Mouse (Mus musculus): ENCODE results near the gene Atp13a5. TPM values are rescaled to one million over a fixed set of nuclear protein-coding genes. Genes with fewer than 3 reads are reported as not detected.

The Atp13a5 gene
- not detected in 2 replicates for polyA plus RNA-seq (2012; ENCODE audit: insufficient read depth, insufficient read length, missing spikeins)

GRCm38 (mm10) chr16:29378458-29378857 is at the start of gene Atp13a5:
Atp13a5 (minus strand) TSS chr16:29378732.
- H3K4me1 ChIP-seq (ENCODE audit: control insufficient read depth, insufficient read depth, low read length), result no peaks in the 10 kb centered on the region
- TF ChIP-seq CTCF (IDR thresholded peaks at IDR 0.05; ENCODE audit: low read depth, low read length) (no peak), POLR2A (IDR thresholded peaks at IDR 0.05; ENCODE audit: borderline replicate concordance, low read depth, low read length) (no peak)
- H3K4me3 ChIP-seq (ENCODE audit: insufficient read depth, low read length), result no peak within 1 kb of the TSS
- H3K27ac ChIP-seq (ENCODE audit: insufficient read depth, low read depth, low read length), result no peak within 1 kb of the TSS

GRCm38 (mm10) chr16:29414822-29415221 is 36.3 kb upstream of the Atp13a5 start:
- H3K27ac ChIP-seq (ENCODE audit: insufficient read depth, low read depth, low read length), result no peak overlapping the region
- TF ChIP-seq POLR2A (IDR thresholded peaks at IDR 0.05; ENCODE audit: borderline replicate concordance, low read depth, low read length) (no peak), CTCF (IDR thresholded peaks at IDR 0.05; ENCODE audit: low read depth, low read length) (no peak)
- H3K4me1 ChIP-seq (ENCODE audit: control insufficient read depth, insufficient read depth, low read length), result no peaks in the 10 kb centered on the region
- H3K4me3 ChIP-seq (ENCODE audit: insufficient read depth, low read length), result no peak overlapping the region

- Histone ChIP-seq H3K27ac (ENCODE audit: insufficient read depth, low read depth, low read length) (no peak overlapping the region), H3K4me3 (ENCODE audit: insufficient read depth, low read length) (no peak overlapping the region), H3K4me1 (ENCODE audit: control insufficient read depth, insufficient read depth, low read length) (no peaks in the 10 kb centered on the region)
- TF ChIP-seq POLR2A (IDR thresholded peaks at IDR 0.05; ENCODE audit: borderline replicate concordance, low read depth, low read length), result no peak
- no peak for TF ChIP-seq CTCF (IDR thresholded peaks at IDR 0.05; ENCODE audit: low read depth, low read length)
These were observed 28.8 kb upstream of the Atp13a5 start for GRCm38 (mm10) chr16:29407319-29407718.

GRCm38 (mm10) chr16:29399079-29399478 is 20.5 kb upstream of the Atp13a5 start:
- H3K27ac ChIP-seq (ENCODE audit: insufficient read depth, low read depth, low read length), result no peak overlapping the region
- H3K4me1 ChIP-seq (ENCODE audit: control insufficient read depth, insufficient read depth, low read length), result no peaks in the 10 kb centered on the region
- TF ChIP-seq POLR2A (IDR thresholded peaks at IDR 0.05; ENCODE audit: borderline replicate concordance, low read depth, low read length) (no peak), CTCF (IDR thresholded peaks at IDR 0.05; ENCODE audit: low read depth, low read length) (no peak)
- no peak overlapping the region for H3K4me3 ChIP-seq (ENCODE audit: insufficient read depth, low read length)

- TF ChIP-seq POLR2A (IDR thresholded peaks at IDR 0.05; ENCODE audit: borderline replicate concordance, low read depth, low read length), result no peak
- TF ChIP-seq CTCF (IDR thresholded peaks at IDR 0.05; ENCODE audit: low read depth, low read length), result no peak
- Histone ChIP-seq H3K27ac (ENCODE audit: insufficient read depth, low read depth, low read length) (no peak overlapping the region), H3K4me3 (ENCODE audit: insufficient read depth, low read length) (no peak overlapping the region), H3K4me1 (ENCODE audit: control insufficient read depth, insufficient read depth, low read length) (no peaks in the 10 kb centered on the region)
These were observed 6.2 kb upstream of the Atp13a5 start for GRCm38 (mm10) chr16:29384781-29385180.

GRCm38 (mm10) chr16:29374636-29375035 is 3.9 kb downstream of the Atp13a5 start:
- H3K4me3 ChIP-seq (ENCODE audit: insufficient read depth, low read length), result no peak overlapping the region
- H3K27ac ChIP-seq (ENCODE audit: insufficient read depth, low read depth, low read length), result no peak overlapping the region
- TF ChIP-seq CTCF (IDR thresholded peaks at IDR 0.05; ENCODE audit: low read depth, low read length) (no peak), POLR2A (IDR thresholded peaks at IDR 0.05; ENCODE audit: borderline replicate concordance, low read depth, low read length) (no peak)
- H3K4me1 ChIP-seq (ENCODE audit: control insufficient read depth, insufficient read depth, low read length), result no peaks in the 10 kb centered on the region

GRCm38 (mm10) chr16:29331351-29332044 is 47.0 kb downstream of the Atp13a5 start:
- no peaks in the 10 kb centered on the region for H3K4me1 ChIP-seq (ENCODE audit: control insufficient read depth, insufficient read depth, low read length)
- H3K4me3 ChIP-seq (ENCODE audit: insufficient read depth, low read length), result no peak overlapping the region
- TF ChIP-seq POLR2A (IDR thresholded peaks at IDR 0.05; ENCODE audit: borderline replicate concordance, low read depth, low read length) (no peak), CTCF (IDR thresholded peaks at IDR 0.05; ENCODE audit: low read depth, low read length) (no peak)

GRCm38 (mm10) chr16:29330948-29331347 is 47.6 kb downstream of the Atp13a5 start:
- Histone ChIP-seq H3K4me1 (ENCODE audit: control insufficient read depth, insufficient read depth, low read length) (no peaks in the 10 kb centered on the region), H3K27ac (ENCODE audit: insufficient read depth, low read depth, low read length) (no peak overlapping the region), H3K4me3 (ENCODE audit: insufficient read depth, low read length) (no peak overlapping the region)
- TF ChIP-seq POLR2A (IDR thresholded peaks at IDR 0.05; ENCODE audit: borderline replicate concordance, low read depth, low read length) (no peak), CTCF (IDR thresholded peaks at IDR 0.05; ENCODE audit: low read depth, low read length) (no peak)

More at GRCm38 (mm10) chr16:29331351-29332044, 47.0 kb downstream of the Atp13a5 start:
- no peak overlapping the region for H3K27ac ChIP-seq (ENCODE audit: insufficient read depth, low read depth, low read length)

- no peak overlapping the region for H3K27ac ChIP-seq (ENCODE audit: insufficient read depth, low read depth, low read length)
- no peak overlapping the region for H3K4me3 ChIP-seq (ENCODE audit: insufficient read depth, low read length)
- H3K4me1 ChIP-seq (ENCODE audit: control insufficient read depth, insufficient read depth, low read length), result no peaks in the 10 kb centered on the region
- TF ChIP-seq CTCF (IDR thresholded peaks at IDR 0.05; ENCODE audit: low read depth, low read length) (no peak), POLR2A (IDR thresholded peaks at IDR 0.05; ENCODE audit: borderline replicate concordance, low read depth, low read length) (no peak)
These were observed 49.3 kb downstream of the Atp13a5 start for GRCm38 (mm10) chr16:29329213-29329612.

- Histone ChIP-seq H3K27ac (ENCODE audit: insufficient read depth, low read depth, low read length) (no peak overlapping the region), H3K4me1 (ENCODE audit: control insufficient read depth, insufficient read depth, low read length) (no peaks in the 10 kb centered on the region), H3K4me3 (ENCODE audit: insufficient read depth, low read length) (no peak overlapping the region)
- TF ChIP-seq CTCF (IDR thresholded peaks at IDR 0.05; ENCODE audit: low read depth, low read length) (no peak), POLR2A (IDR thresholded peaks at IDR 0.05; ENCODE audit: borderline replicate concordance, low read depth, low read length) (no peak)
These were observed 50.6 kb downstream of the Atp13a5 start for GRCm38 (mm10) chr16:29327910-29328309.

Data from bone marrow macrophage, adult 2 months (primary cell).